6 mouse cellular contexts compared by ENCODE assay signal in genomic region chr4:22144834-22145233, GRCm38 (mm10).
DNase-seq lines count a peak whose midpoint lies in the region; TF ChIP-seq lines count a peak whose summit lies in the region.
"Not testable (repeated sequence)": the region's sequence is repeated elsewhere in the genome, so short reads cannot be mapped to it uniquely, and the experiment has no call there.

No protein-coding gene starts in this region.

- TF ChIP-seq EP300 in ES-Bruce4 (IDR thresholded peaks at IDR 0.05; ENCODE audit: insufficient read depth, low read depth, low read length), result 0 out of 2 replicates have a peak, but pooled peaks have one; percentile 30

- H3K27me3 ChIP-seq in ES-Bruce4 (ENCODE audit: control insufficient read depth, insufficient read depth, low read length, poor library complexity, severe bottlenecking), result not testable (repeated sequence)

- H3K4me1 ChIP-seq in ES-Bruce4 (ENCODE audit: control insufficient read depth, insufficient read depth, low read length); ES-E14 (ENCODE audit: control insufficient read depth in 2 of 2, insufficient read depth in 2 of 2, low read length in 2 of 2, poor library complexity in 1 of 2): not testable (repeated sequence)

- not testable (repeated sequence) for H3K4me3 ChIP-seq in ES-Bruce4 (ENCODE audit: low read depth, low read length); ES-E14 (ENCODE audit: insufficient read depth in 1 of 2, low read depth in 1 of 2, low read length in 2 of 2, poor library complexity in 1 of 2, severe bottlenecking in 1 of 2)

- in situ Hi-C loops in ES-E14 (cut with MboI; ENCODE audit: low sequenced_read_pairs in 2 of 2, unreplicated experiment in 2 of 2), result not testable (repeated sequence)

- H3K9ac ChIP-seq in ES-Bruce4 (ENCODE audit: low read depth, poor library complexity, severe bottlenecking); ES-E14 (ENCODE audit: insufficient read depth, low read depth, low read length, poor library complexity, severe bottlenecking): not testable (repeated sequence)

- not testable (repeated sequence) for H3K27ac ChIP-seq in ES-Bruce4 (ENCODE audit: insufficient read depth, low read length); ES-E14 (ENCODE audit: insufficient read depth, low read depth, low read length, poor library complexity, severe bottlenecking)

- DNase-seq in ES-CJ7 (ENCODE audit: low read depth, low spot score) (peak; percentile 91), ES-E14 (ENCODE audit: low read depth, low spot score) (peak; percentile 68), R1 (ENCODE audit: low read depth, low spot score) (peak; percentile 96), WW6 (ENCODE audit: low read depth, low spot score) (peak; percentile 33), ZHBTc4 (ENCODE audit: low read depth, low spot score) (peak; percentile 92)

- not testable (repeated sequence) for TF ChIP-seq POLR2A in ES-Bruce4 (IDR thresholded peaks at IDR 0.05; ENCODE audit: insufficient read depth, low read length)

- not testable (repeated sequence) for H3K36me3 ChIP-seq in ES-Bruce4 (ENCODE audit: control insufficient read depth, insufficient read depth, low read length, poor library complexity, severe bottlenecking); ES-E14 (ENCODE audit: control insufficient read depth, insufficient read depth, low read length, poor library complexity, severe bottlenecking)

- TF ChIP-seq CTCF in ES-Bruce4 (IDR thresholded peaks at IDR 0.05; ENCODE audit: low read depth, low read length), result not testable (repeated sequence)

- H3K9me3 ChIP-seq in ES-Bruce4 (replicated peaks; ENCODE audit: control insufficient read depth, insufficient read depth, low read length, poor library complexity, severe bottlenecking); ES-E14 (ENCODE audit: control insufficient read depth, insufficient read depth, low read depth, low read length): not testable (repeated sequence)

Comparison
In these comparisons a context has a peak if more than half of its experiments do, and no peak if none do; other contexts are left out.
1. DNase-seq: peak in every context shown above with its lines; median percentile 96 in R1; 92 in ZHBTc4; 91 in ES-CJ7; 68 in ES-E14; 33 in WW6.